Mouse (Mus musculus): ENCODE measurements around the gene Usp24.

- TF ChIP-seq POLR2A (IDR thresholded peaks at IDR 0.05; ENCODE audit: insufficient read depth, low read length): no peak
- TF ChIP-seq CTCF (IDR thresholded peaks at IDR 0.05; ENCODE audit: low read depth, low read length): no peak
- TF ChIP-seq EP300 (IDR thresholded peaks at IDR 0.05; ENCODE audit: insufficient read depth, low read depth, low read length): no peak
These were observed 33.9 kb upstream of the Usp24 start for GRCm38 (mm10) chr4:106282123-106282510.
